Mouse (Mus musculus): ENCODE data around the gene Slc16a1. TPM values are rescaled to one million over a fixed set of nuclear protein-coding genes. Genes with fewer than 3 reads are reported as not detected.
A peak's percentile ranks its signal among the peaks of the same experiment; 100 is the strongest.

The Slc16a1 gene
- polyA plus RNA-seq, 1 experiment from 2014 or later = 9.0 TPM

- ATAC-seq (replicated peaks) = no peak
- WGBS = 83% methylated on average over 4 of the region's 4 CpGs
- Histone ChIP-seq H3K4me1 (peaks cover 8% of the 10 kb centered on the region), H3K9ac (no peak overlapping the region), H3K27ac (no peak overlapping the region), H3K9me3 (no peaks in the 10 kb centered on the region), H3K27me3 (replicated peaks) (no peaks in the 10 kb centered on the region), H3K4me2 (no peak overlapping the region), H3K4me3 (no peak overlapping the region), H3K36me3 (replicated peaks) (no peaks in the 10 kb centered on the region)
Observed at GRCm38 (mm10) chr3:104643113-104643512, 4.6 kb downstream of the Slc16a1 start.

DNA sequence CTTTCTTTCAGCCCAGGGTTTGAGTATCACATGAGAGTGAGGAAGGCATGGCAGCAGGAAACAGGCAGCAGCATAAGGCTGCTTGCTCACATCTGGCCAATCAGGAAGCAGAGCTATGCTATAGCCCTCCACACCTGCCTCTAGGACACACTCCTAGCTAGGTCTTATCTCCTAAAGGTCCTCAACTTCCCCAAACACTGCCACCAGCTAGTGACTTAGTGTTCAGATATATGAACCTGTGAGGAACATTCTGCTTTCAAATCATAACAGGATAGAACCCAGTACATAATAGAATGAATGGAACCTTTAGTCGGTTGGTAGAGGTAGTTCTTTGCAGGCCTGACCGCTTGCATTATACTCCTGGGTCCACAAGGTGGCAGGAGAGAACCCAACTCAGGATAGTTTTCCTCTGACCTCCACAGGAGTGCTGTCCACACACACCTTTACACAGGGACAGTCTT lies 5.4 kb downstream of the Slc16a1 start:
- Histone ChIP-seq H3K27me3 (replicated peaks) (no peaks in the 10 kb centered on the region), H3K4me2 (no peak overlapping the region), H3K9me3 (no peaks in the 10 kb centered on the region), H3K9ac (no peak overlapping the region), H3K4me3 (no peak overlapping the region), H3K36me3 (replicated peaks) (no peaks in the 10 kb centered on the region), H3K4me1 (peaks cover 8% of the 10 kb centered on the region), H3K27ac (no peak overlapping the region)
- WGBS = 13% methylated on average over 2 of the region's 2 CpGs
- ATAC-seq (replicated peaks) = 0 out of 2 replicates have a peak, but pooled peaks have one; percentile 41

- H3K27ac ChIP-seq = no peak overlapping the region
- 82% methylated on average over 1 of the region's 1 CpGs for WGBS
Observed at GRCm38 (mm10) chr3:104644371-104644770, 5.9 kb downstream of the Slc16a1 start.

DNA sequence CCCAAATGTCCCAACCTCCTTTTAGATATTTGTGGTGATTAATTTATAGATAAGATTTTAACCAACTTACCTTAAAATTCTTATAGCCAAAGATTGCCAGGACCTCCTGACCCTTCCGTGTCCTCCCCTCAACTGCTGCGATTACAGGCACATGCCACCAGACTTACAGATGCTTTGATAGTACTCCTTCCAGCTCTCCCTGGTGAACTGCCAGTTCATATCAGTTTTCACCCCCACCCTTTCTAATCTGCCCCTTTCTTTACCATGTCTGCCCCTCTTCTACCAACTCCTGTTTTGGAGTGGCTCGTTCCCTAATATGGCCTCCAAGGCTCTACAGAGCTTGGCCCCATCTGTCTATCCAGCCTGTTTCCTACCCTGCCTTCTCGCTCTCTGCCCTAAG lies 15.8 kb downstream of the Slc16a1 start:
- H3K4me1 ChIP-seq = no peaks in the 10 kb centered on the region
- no peak for ATAC-seq (replicated peaks)
- no peaks in the 10 kb centered on the region for H3K36me3 ChIP-seq (replicated peaks)
- H3K9me3 ChIP-seq = no peaks in the 10 kb centered on the region
- no peak overlapping the region for H3K4me3 ChIP-seq
- no peak overlapping the region for H3K27ac ChIP-seq
- H3K4me2 ChIP-seq = no peak overlapping the region
- 90% methylated on average over 4 of the region's 4 CpGs for WGBS
- H3K9ac ChIP-seq = no peak overlapping the region
- H3K27me3 ChIP-seq (replicated peaks) = no peaks in the 10 kb centered on the region

More at GRCm38 (mm10) chr3:104644371-104644770, 5.9 kb downstream of the Slc16a1 start:
- no peak for ATAC-seq (replicated peaks)
- Histone ChIP-seq H3K4me2 (no peak overlapping the region), H3K4me3 (no peak overlapping the region), H3K9me3 (no peaks in the 10 kb centered on the region), H3K36me3 (replicated peaks) (no peaks in the 10 kb centered on the region), H3K4me1 (peaks cover 5% of the 10 kb centered on the region), H3K9ac (no peak overlapping the region), H3K27me3 (replicated peaks) (no peaks in the 10 kb centered on the region)

DNA sequence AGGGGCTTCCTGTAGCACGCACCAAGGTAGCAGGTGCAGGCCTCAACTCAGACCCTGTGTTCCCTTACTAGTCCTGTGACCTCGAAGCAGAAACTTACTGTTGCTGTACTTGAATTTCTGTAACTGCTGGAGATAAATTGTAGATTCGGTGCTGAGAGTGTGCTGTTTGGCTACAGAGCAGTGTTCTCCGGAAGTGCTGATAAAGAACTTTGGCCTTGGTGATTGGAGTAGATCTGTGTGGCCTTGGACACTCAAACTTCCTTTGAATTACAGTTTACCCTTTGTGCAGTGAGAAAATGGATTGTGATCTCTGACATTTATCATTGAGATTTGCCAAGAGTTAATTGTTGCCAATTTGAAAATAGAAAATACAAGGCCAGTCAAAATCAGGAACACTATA lies 16.5 kb downstream of the Slc16a1 start:
- ATAC-seq (replicated peaks) = no peak
- no peak overlapping the region for H3K4me3 ChIP-seq
- WGBS = 93% methylated on average over 4 of the region's 4 CpGs

GRCm38 (mm10) chr3:104658706-104659105 lies 20.2 kb downstream of the Slc16a1 start:
- Histone ChIP-seq H3K9ac (no peak overlapping the region), H3K9me3 (no peaks in the 10 kb centered on the region), H3K4me1 (peaks cover 4% of the 10 kb centered on the region), H3K4me3 (no peak overlapping the region), H3K36me3 (replicated peaks) (no peaks in the 10 kb centered on the region), H3K4me2 (no peak overlapping the region), H3K27ac (no peak overlapping the region), H3K27me3 (replicated peaks) (no peaks in the 10 kb centered on the region)
- WGBS = 98% methylated on average over 2 of the region's 2 CpGs
- no peak for ATAC-seq (replicated peaks)

More for the DNA sequence above, 16.5 kb downstream of the Slc16a1 start:
- no peak overlapping the region for H3K27ac ChIP-seq
- no peaks in the 10 kb centered on the region for H3K36me3 ChIP-seq (replicated peaks)
- no peaks in the 10 kb centered on the region for H3K9me3 ChIP-seq
- H3K4me2 ChIP-seq = no peak overlapping the region
- no peaks in the 10 kb centered on the region for H3K27me3 ChIP-seq (replicated peaks)
- H3K4me1 ChIP-seq = no peaks in the 10 kb centered on the region
- no peak overlapping the region for H3K9ac ChIP-seq

DNA sequence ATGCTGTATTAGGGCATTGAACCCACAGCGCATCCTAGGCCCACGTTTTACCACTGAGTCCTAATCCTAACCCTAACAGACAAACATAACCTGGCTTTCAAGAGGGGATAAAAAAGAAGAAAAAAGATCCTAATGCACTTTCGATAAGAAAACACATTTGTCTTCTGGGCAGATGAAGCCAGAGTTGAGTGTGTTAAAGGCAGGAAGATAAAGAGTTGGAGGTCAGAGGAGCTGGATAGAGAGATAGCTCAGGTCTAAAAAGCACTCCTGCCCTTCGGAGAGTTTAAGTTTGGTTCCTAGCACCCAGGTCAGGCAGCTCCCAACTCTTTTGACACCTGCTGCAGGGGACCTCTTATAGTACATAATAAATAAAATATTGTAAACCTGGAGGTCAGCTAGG lies 21.3 kb downstream of the Slc16a1 start:
- no peak overlapping the region for H3K9ac ChIP-seq
- H3K27ac ChIP-seq = no peak overlapping the region
- peaks cover 4% of the 10 kb centered on the region for H3K4me1 ChIP-seq
- H3K36me3 ChIP-seq (replicated peaks) = no peaks in the 10 kb centered on the region
- no peak overlapping the region for H3K4me3 ChIP-seq
- WGBS = 88% methylated on average over 4 of the region's 4 CpGs
- no peaks in the 10 kb centered on the region for H3K27me3 ChIP-seq (replicated peaks)
- H3K4me2 ChIP-seq = no peak overlapping the region
- no peaks in the 10 kb centered on the region for H3K9me3 ChIP-seq
- no peak for ATAC-seq (replicated peaks)

GRCm38 (mm10) chr3:104660522-104660921 lies 22.1 kb downstream of the Slc16a1 start:
- no peak overlapping the region for H3K4me3 ChIP-seq
- H3K27ac ChIP-seq = no peak overlapping the region
- no peak for ATAC-seq (replicated peaks)
- H3K27me3 ChIP-seq (replicated peaks) = no peaks in the 10 kb centered on the region
- H3K36me3 ChIP-seq (replicated peaks) = no peaks in the 10 kb centered on the region
- no peak overlapping the region for H3K4me2 ChIP-seq
- no peak overlapping the region for H3K9ac ChIP-seq
- H3K9me3 ChIP-seq = no peaks in the 10 kb centered on the region
- peaks cover 4% of the 10 kb centered on the region for H3K4me1 ChIP-seq
- 91% methylated on average over 3 of the region's 3 CpGs for WGBS

- Histone ChIP-seq H3K4me3 (no peak overlapping the region), H3K27me3 (replicated peaks) (no peaks in the 10 kb centered on the region), H3K36me3 (replicated peaks) (no peaks in the 10 kb centered on the region), H3K9me3 (no peaks in the 10 kb centered on the region), H3K4me2 (no peak overlapping the region), H3K9ac (no peak overlapping the region), H3K27ac (no peak overlapping the region), H3K4me1 (peaks cover 4% of the 10 kb centered on the region)
- WGBS = 28% methylated on average over 4 of the region's 4 CpGs
- ATAC-seq (replicated peaks) = no peak
Observed at GRCm38 (mm10) chr3:104662007-104662406, 23.5 kb downstream of the Slc16a1 start.

DNA sequence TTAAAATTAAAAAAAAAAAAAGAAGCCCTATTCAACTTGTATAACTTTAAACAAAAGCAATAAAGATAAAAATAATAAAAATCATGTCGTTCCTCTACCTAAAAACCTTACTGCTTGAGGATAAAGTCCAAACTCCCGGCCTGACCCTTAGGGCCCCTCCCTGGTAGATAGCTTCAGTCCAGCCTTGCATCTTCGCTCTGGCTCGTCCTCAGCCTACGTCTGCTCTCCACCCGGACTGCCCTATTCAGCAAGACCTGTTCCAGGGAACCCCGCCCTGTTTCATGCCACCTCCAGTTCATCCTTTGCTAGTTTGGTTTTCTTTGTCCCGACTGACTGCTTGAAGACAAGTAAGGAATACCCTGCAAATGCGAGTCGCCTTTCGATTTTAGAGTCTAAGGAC lies 24.5 kb downstream of the Slc16a1 start:
- ATAC-seq (replicated peaks) = no peak
- Histone ChIP-seq H3K9me3 (no peaks in the 10 kb centered on the region), H3K27ac (no peak overlapping the region), H3K27me3 (replicated peaks) (no peaks in the 10 kb centered on the region), H3K4me1 (peaks cover 4% of the 10 kb centered on the region), H3K9ac (no peak overlapping the region), H3K36me3 (replicated peaks) (no peaks in the 10 kb centered on the region), H3K4me2 (no peak overlapping the region), H3K4me3 (no peak overlapping the region)
- WGBS = 89% methylated on average over 11 of the region's 11 CpGs

GRCm38 (mm10) chr3:104666950-104667349 lies 28.5 kb downstream of the Slc16a1 start:
- no peaks in the 10 kb centered on the region for H3K36me3 ChIP-seq (replicated peaks)
- no peak overlapping the region for H3K4me3 ChIP-seq
- no peak overlapping the region for H3K4me2 ChIP-seq
- 76% methylated on average over 4 of the region's 4 CpGs for WGBS
- no peak for ATAC-seq (replicated peaks)
- H3K9me3 ChIP-seq = no peaks in the 10 kb centered on the region
- no peak overlapping the region for H3K9ac ChIP-seq
- no peaks in the 10 kb centered on the region for H3K27me3 ChIP-seq (replicated peaks)
- H3K4me1 ChIP-seq = peaks cover 3% of the 10 kb centered on the region
- H3K27ac ChIP-seq = no peak overlapping the region

GRCm38 (mm10) chr3:104667451-104667850 lies 29.0 kb downstream of the Slc16a1 start:
- ATAC-seq (replicated peaks) = no peak
- Histone ChIP-seq H3K9me3 (no peaks in the 10 kb centered on the region), H3K27ac (no peak overlapping the region), H3K27me3 (replicated peaks) (no peaks in the 10 kb centered on the region), H3K9ac (no peak overlapping the region), H3K4me3 (no peak overlapping the region), H3K4me1 (no peaks in the 10 kb centered on the region), H3K4me2 (no peak overlapping the region), H3K36me3 (replicated peaks) (no peaks in the 10 kb centered on the region)
- WGBS = 67% methylated on average over 10 of the region's 10 CpGs

DNA sequence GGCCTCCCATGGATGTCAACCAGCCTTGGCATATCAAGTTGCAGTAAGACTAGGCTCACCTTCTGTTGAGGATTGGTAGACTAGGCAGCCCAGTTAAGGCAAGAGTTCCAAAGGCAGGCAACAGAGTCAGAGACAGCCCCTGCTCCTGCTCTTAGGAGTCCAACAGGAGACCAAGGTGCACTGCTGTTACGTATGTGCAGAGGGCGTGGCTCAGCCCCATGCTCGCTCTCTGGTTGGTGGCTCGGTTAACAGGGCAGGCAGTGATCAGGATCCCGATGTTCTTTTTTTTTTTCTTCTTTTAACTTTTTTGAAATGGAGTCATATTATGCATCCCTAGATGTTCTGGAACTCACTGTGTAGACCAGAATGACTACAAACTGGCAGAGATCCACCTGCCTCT lies 30.5 kb downstream of the Slc16a1 start:
- Histone ChIP-seq H3K36me3 (replicated peaks) (no peaks in the 10 kb centered on the region), H3K9ac (no peak overlapping the region), H3K4me3 (no peak overlapping the region), H3K27ac (no peak overlapping the region), H3K4me1 (no peaks in the 10 kb centered on the region), H3K27me3 (replicated peaks) (no peaks in the 10 kb centered on the region), H3K9me3 (no peaks in the 10 kb centered on the region), H3K4me2 (no peak overlapping the region)
- no peak for ATAC-seq (replicated peaks)
- WGBS = 94% methylated on average over 5 of the region's 5 CpGs
